In genomic region chr3:68604962-68605361, GRCm38 (mm10) we compare ENCODE assay signal across 14 mouse cellular contexts.
A peak's percentile ranks its signal among the peaks of the same experiment; 100 is the strongest.
DNase-seq lines count a peak whose midpoint lies in the region; ATAC-seq and TF ChIP-seq lines count a peak whose summit lies in the region.
"Had no signal": no experiment of that assay in that cellular context is flagged by ENCODE, and none has a peak within 500 bp of the region (broad histone marks: within the 10 kb centered on the region; RNA-seq: fewer than 3 reads in every experiment).

No protein-coding gene starts in this region.

- H3K36me3 ChIP-seq in forebrain, embryonic 16.5 days (ENCODE audit: control insufficient read depth, insufficient read depth): no peaks in the 10 kb centered on the region
- H3K36me3 ChIP-seq in hindbrain, postnatal 0 days (ENCODE audit: insufficient read depth, low read length): no peaks in the 10 kb centered on the region
- H3K36me3 ChIP-seq in neural tube, embryonic 15.5 days: 0 out of 2 replicates have a peak, but pooled peaks cover 3% of the 10 kb centered on the region
- H3K36me3 ChIP-seq: G1E; limb, embryonic 15.5 days had no signal

- peak overlapping the region; percentile 12; the same call in 1 of the 2 replicates for H3K4me3 ChIP-seq in layer of hippocampus, adult 2 months
- no peak overlapping the region for H3K4me3 ChIP-seq in forebrain, embryonic 16.5 days (replicated peaks; ENCODE audit: low read length)
- no peak overlapping the region for H3K4me3 ChIP-seq in hindbrain, postnatal 0 days (ENCODE audit: low read length)
- H3K4me3 ChIP-seq in neural tube, embryonic 15.5 days (replicated peaks): no peak overlapping the region
- H3K4me3 ChIP-seq: embryonic facial prominence, embryonic 10.5 days; limb, embryonic 15.5 days had no signal

- 55% methylated on average over 10 of the region's 10 CpGs for WGBS in forebrain, embryonic 16.5 days
- WGBS in hindbrain, postnatal 0 days: 57% methylated on average over 10 of the region's 10 CpGs
- 28% methylated on average over 10 of the region's 10 CpGs for WGBS in neural tube, embryonic 15.5 days

- no peak for DNase-seq in layer of hippocampus, adult 2 months (ENCODE audit: low spot score in 2 of 2)
- no peak for DNase-seq in layer of hippocampus, adult 9-10 months (ENCODE audit: low spot score)
- DNase-seq in hindbrain, postnatal 0 days (ENCODE audit: low spot score): no peak
- no peak for DNase-seq in urinary bladder, adult 18-20 months (ENCODE audit: low spot score in 2 of 2)
- DNase-seq: adrenal gland, adult 2 months; cerebellum, postnatal 10 days; liver, postnatal 0 days; right cerebral cortex, postnatal 25 days had no signal

- H3K27ac ChIP-seq in layer of hippocampus, adult 2 months: peak overlapping the region; percentile 76
- peak overlapping the region; percentile 25; the same call in 1 of the 2 replicates for H3K27ac ChIP-seq in forebrain, embryonic 16.5 days (ENCODE audit: low read length)
- 0 out of 2 replicates have a peak overlapping the region, but pooled peaks have one; percentile 15 for H3K27ac ChIP-seq in hindbrain, postnatal 0 days
- peak overlapping the region; percentile 45; the same call in 1 of the 2 replicates for H3K27ac ChIP-seq in neural tube, embryonic 15.5 days (replicated peaks)
- H3K27ac ChIP-seq: embryonic facial prominence, embryonic 10.5 days; limb, embryonic 15.5 days had no signal

- no peaks in the 10 kb centered on the region for H3K27me3 ChIP-seq in forebrain, embryonic 16.5 days (replicated peaks; ENCODE audit: control insufficient read depth, insufficient read depth, low read length)
- no peaks in the 10 kb centered on the region for H3K27me3 ChIP-seq in hindbrain, postnatal 0 days (ENCODE audit: insufficient read depth, low read length)
- no peaks in the 10 kb centered on the region for H3K27me3 ChIP-seq in neural tube, embryonic 15.5 days (replicated peaks)
- H3K27me3 ChIP-seq: limb, embryonic 15.5 days had no signal

- H3K9me3 ChIP-seq in forebrain, embryonic 16.5 days (ENCODE audit: control insufficient read depth, low read length): no peaks in the 10 kb centered on the region
- no peaks in the 10 kb centered on the region for H3K9me3 ChIP-seq in hindbrain, postnatal 0 days (ENCODE audit: low read length)
- H3K9me3 ChIP-seq in neural tube, embryonic 15.5 days (replicated peaks): no peaks in the 10 kb centered on the region
- H3K9me3 ChIP-seq: embryonic facial prominence, embryonic 10.5 days; limb, embryonic 15.5 days had no signal

- H3K4me1 ChIP-seq in forebrain, embryonic 16.5 days (replicated peaks; ENCODE audit: control insufficient read depth, insufficient read depth, low read length): peaks cover 23% of the 10 kb centered on the region
- H3K4me1 ChIP-seq in hindbrain, postnatal 0 days (ENCODE audit: insufficient read depth, low read length): no peaks in the 10 kb centered on the region
- peaks cover 38% of the 10 kb centered on the region for H3K4me1 ChIP-seq in neural tube, embryonic 15.5 days

- no peak for TF ChIP-seq CTCF in layer of hippocampus, adult 2 months (conservative IDR thresholded peaks at IDR 0.05)
- no peak for TF ChIP-seq CTCF in hindbrain, postnatal 0 days (IDR thresholded peaks at IDR 0.05; ENCODE audit: low read depth)

- H3K9ac ChIP-seq in forebrain, embryonic 16.5 days (replicated peaks; ENCODE audit: low read depth, low read length): no peak overlapping the region
- H3K9ac ChIP-seq in hindbrain, postnatal 0 days (replicated peaks; ENCODE audit: low read length): no peak overlapping the region
- H3K9ac ChIP-seq in neural tube, embryonic 15.5 days (replicated peaks): no peak overlapping the region
- H3K9ac ChIP-seq: limb, embryonic 15.5 days; liver, postnatal 0 days had no signal

- H3K4me2 ChIP-seq in forebrain, embryonic 16.5 days (ENCODE audit: low read length): no peak overlapping the region
- H3K4me2 ChIP-seq in hindbrain, postnatal 0 days (ENCODE audit: low read depth, low read length): no peak overlapping the region
- no peak overlapping the region for H3K4me2 ChIP-seq in neural tube, embryonic 15.5 days
- H3K4me2 ChIP-seq: limb, embryonic 15.5 days had no signal

- peak; percentile 43 for ATAC-seq in forebrain, embryonic 16.5 days
- no peak for ATAC-seq in hindbrain, postnatal 0 days
- ATAC-seq in neural tube, embryonic 15.5 days (ENCODE audit: low FRiP score): no peak
- ATAC-seq in erythroblast, adult 5-6 weeks (replicated peaks; ENCODE audit: low FRiP score, poor library complexity, severe bottlenecking): no peak
- ATAC-seq: liver, postnatal 0 days had no signal

Comparison
In these comparisons a context has a peak if more than half of its experiments do, and no peak if none do; other contexts are left out.
1. H3K27ac ChIP-seq: peak in every context shown above with its lines; median percentile 76 in layer of hippocampus, adult 2 months; 45 in neural tube, embryonic 15.5 days; 25 in forebrain, embryonic 16.5 days; 15 in hindbrain, postnatal 0 days.